Mouse (Mus musculus): ENCODE measurements around the gene Klhl33. TPM values are rescaled to one million over a fixed set of nuclear protein-coding genes. Genes with fewer than 3 reads are reported as not detected.

Klhl33 gene
- polyA plus RNA-seq, 1 experiment from 2014 or later, result 0.29 TPM

DNA sequence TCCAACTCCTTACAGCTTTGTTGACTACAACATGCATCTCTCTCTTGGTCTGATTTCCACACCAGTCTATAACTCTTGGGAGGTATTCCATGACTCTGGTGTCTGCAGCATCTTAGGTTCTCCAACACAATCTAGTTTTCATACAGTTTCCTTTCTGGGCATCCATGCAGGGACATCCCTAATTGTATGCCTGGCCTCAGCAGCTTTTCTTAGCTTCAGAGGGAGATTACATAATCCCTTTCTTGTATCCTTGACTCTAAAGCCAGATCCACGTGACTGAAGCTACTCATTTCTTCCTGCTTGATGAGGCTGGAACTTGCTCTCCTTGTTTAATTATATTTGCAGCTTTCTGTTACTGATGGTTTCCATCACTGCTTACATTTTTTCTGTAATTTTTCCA is 39.3 kb upstream of the Klhl33 start:
- H3K4me1 ChIP-seq (ENCODE audit: insufficient read depth), result no peaks in the 10 kb centered on the region
- TF ChIP-seq CTCF (IDR thresholded peaks at IDR 0.05; ENCODE audit: low read depth), result no peak
- no peak overlapping the region for H3K4me2 ChIP-seq
- no peak overlapping the region for H3K27ac ChIP-seq (ENCODE audit: low read depth)
- H3K27me3 ChIP-seq (ENCODE audit: insufficient read depth, low read length), result no peaks in the 10 kb centered on the region
- WGBS, result 60% methylated on average over 1 of the region's 1 CpGs
- no peak overlapping the region for H3K4me3 ChIP-seq (ENCODE audit: low read depth, low read length)
- H3K36me3 ChIP-seq (ENCODE audit: insufficient read depth), result no peaks in the 10 kb centered on the region
- DNase-seq, result no peak
- no peak overlapping the region for H3K9ac ChIP-seq
- H3K9me3 ChIP-seq (ENCODE audit: low read depth, low read length), result no peaks in the 10 kb centered on the region
- ATAC-seq (ENCODE audit: insufficient read depth), result no peak

DNA sequence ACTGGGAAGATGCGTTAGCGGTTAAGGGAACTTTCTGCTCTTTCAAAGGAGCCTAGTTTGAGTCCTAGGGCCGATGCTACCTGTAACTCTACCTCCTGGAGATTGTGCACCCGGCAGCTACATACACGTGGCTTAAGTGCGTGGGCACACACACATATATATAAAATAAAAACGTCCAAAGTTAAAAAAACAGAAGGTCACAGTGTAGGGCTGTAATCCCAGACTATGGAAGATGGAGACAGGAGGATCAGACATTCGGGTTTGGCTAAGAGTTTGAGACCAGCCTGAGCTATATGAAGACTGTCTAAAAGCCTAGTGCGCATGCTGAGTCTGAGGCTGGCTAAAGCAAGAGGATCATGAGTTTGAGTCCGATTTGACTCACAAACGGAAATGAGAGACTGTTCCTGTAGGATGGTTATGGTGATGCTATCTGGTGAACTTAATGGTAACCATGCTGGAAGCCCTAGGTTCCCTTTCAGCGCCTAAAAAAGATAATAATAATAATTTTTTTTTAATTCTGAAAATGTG is 34.2 kb upstream of the Klhl33 start:
- Histone ChIP-seq H3K27ac (ENCODE audit: low read depth) (peak overlapping the region; percentile 90), H3K4me1 (ENCODE audit: insufficient read depth) (no peaks in the 10 kb centered on the region), H3K4me2 (peak overlapping the region; percentile 73), H3K9ac (peak overlapping the region; percentile 61), H3K4me3 (ENCODE audit: low read depth, low read length) (peak overlapping the region; percentile 97), H3K36me3 (ENCODE audit: insufficient read depth) (peaks cover 28% of the 10 kb centered on the region), H3K27me3 (ENCODE audit: insufficient read depth, low read length) (no peaks in the 10 kb centered on the region), H3K9me3 (ENCODE audit: low read depth, low read length) (no peaks in the 10 kb centered on the region)
- peak; percentile 25 for DNase-seq
- WGBS, result 11% methylated on average over 12 of the region's 12 CpGs
- TF ChIP-seq CTCF (IDR thresholded peaks at IDR 0.05; ENCODE audit: low read depth), result no peak
- ATAC-seq (ENCODE audit: insufficient read depth), result no peak

DNA sequence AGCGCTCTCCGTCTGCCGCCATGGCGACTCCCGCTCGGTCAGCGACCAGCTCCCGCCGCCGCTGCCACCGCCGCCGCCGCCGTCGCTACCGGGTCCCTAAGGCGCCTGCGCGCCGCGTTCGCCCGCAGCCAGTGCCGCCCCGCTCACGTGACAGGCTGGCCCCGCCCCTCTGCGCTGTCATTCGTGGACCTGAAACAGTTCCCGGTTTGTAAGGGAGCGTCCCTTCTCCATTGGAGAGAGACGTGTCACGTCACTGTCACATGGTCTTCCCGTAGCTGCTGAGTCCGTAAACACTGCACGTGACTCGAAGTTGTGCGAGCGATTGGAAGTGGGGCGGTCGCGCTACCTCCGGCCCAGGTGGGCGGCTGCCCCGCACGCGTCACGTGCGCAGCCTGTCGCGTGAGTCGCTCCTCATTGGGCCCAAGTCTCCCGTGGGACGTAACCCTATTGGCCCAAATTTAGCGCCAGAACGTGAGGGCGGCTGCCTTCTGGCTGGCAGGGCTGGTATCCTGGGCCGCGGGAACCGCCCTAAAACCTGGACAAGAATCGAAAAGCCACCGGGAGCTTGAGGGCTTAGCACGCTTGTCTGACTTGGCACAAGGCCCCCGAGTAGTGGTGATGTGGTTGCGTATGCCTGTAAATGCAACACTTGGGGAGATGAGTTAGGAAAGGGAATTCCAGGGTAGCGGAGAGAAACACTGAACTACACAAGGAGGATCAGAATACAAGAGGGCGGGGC is 33.6 kb upstream of the Klhl33 start, which contains the start of the genes Pip4p1 and Pnp:
Gene Pip4p1, minus strand, starts transcription at position 103 of the 739 bp plus-strand sequence.
Gene Pnp, plus strand, starts transcription at position 329 of the 739 bp plus-strand sequence.
- peak within 1 kb of the TSS; percentile 90 for H3K27ac ChIP-seq (ENCODE audit: low read depth)
- TF ChIP-seq CTCF (IDR thresholded peaks at IDR 0.05; ENCODE audit: low read depth), result no peak
- H3K9ac ChIP-seq, result peak within 1 kb of the TSS; percentile 96
- peak; percentile 99 for DNase-seq
- peak within 1 kb of the TSS; percentile 97 for H3K4me3 ChIP-seq (ENCODE audit: low read depth, low read length)
- peaks cover 35% of the 10 kb centered on the region for H3K36me3 ChIP-seq (ENCODE audit: insufficient read depth)
- peak within 1 kb of the TSS; percentile 90 for H3K4me2 ChIP-seq
- no peaks in the 10 kb centered on the region for H3K4me1 ChIP-seq (ENCODE audit: insufficient read depth)
- H3K9me3 ChIP-seq (ENCODE audit: low read depth, low read length), result no peaks in the 10 kb centered on the region
- under 1% methylated on average over 68 of the region's 68 CpGs for WGBS
- no peaks in the 10 kb centered on the region for H3K27me3 ChIP-seq (ENCODE audit: insufficient read depth, low read length)
- ATAC-seq (ENCODE audit: insufficient read depth), result peak; percentile 99

DNA sequence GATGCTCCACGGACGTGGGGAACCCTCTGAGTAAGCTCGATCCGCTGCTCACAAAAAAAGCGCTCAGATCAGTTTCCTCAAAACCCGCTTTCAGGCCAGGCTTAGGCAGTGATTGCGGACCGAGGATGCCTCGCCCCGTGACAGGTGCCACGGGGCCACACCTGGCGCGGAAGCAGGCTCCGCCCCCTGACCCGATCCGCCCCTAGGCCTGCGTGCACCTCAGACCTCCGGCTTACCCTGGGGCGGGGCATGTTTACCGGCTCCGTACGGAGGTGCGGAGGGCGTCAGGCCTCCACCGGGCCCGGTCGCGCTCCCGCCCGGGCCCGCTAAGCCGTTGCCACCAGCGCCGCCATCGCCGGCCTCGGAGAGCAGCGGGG is 33.1 kb upstream of the Klhl33 start:
- no peaks in the 10 kb centered on the region for H3K9me3 ChIP-seq (ENCODE audit: low read depth, low read length)
- peak overlapping the region; percentile 96 for H3K9ac ChIP-seq
- H3K27me3 ChIP-seq (ENCODE audit: insufficient read depth, low read length), result no peaks in the 10 kb centered on the region
- peak overlapping the region; percentile 90 for H3K27ac ChIP-seq (ENCODE audit: low read depth)
- DNase-seq (peak; percentile 53), ATAC-seq (ENCODE audit: insufficient read depth) (peak; percentile 40)
- peak overlapping the region; percentile 97 for H3K4me3 ChIP-seq (ENCODE audit: low read depth, low read length)
- WGBS, result under 1% methylated on average over 38 of the region's 38 CpGs
- TF ChIP-seq CTCF (IDR thresholded peaks at IDR 0.05; ENCODE audit: low read depth), result no peak
- H3K36me3 ChIP-seq (ENCODE audit: insufficient read depth), result peaks cover 37% of the 10 kb centered on the region
- H3K4me1 ChIP-seq (ENCODE audit: insufficient read depth), result no peaks in the 10 kb centered on the region
- peak overlapping the region; percentile 90 for H3K4me2 ChIP-seq

DNA sequence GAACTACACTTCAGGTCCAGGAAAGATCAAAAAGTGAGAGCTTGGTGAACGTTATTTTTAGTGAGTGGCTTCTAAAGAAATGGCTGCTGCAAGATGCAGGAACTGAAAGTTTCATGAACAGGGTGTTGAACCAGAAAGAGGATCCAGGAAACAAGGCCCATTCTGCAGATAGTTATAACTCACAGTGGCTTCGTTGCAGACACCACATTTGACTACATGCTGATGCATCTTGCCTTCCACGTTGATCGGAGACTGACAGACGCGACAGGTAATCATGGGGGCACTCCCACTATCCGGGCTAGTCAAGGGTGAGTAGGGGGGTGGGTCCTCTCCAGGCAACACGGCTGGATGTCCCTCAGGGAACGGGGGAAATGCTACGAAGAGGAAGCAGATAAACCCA is 32.6 kb upstream of the Klhl33 start:
- ATAC-seq (ENCODE audit: insufficient read depth), result no peak
- no peak overlapping the region for H3K27ac ChIP-seq (ENCODE audit: low read depth)

DNA sequence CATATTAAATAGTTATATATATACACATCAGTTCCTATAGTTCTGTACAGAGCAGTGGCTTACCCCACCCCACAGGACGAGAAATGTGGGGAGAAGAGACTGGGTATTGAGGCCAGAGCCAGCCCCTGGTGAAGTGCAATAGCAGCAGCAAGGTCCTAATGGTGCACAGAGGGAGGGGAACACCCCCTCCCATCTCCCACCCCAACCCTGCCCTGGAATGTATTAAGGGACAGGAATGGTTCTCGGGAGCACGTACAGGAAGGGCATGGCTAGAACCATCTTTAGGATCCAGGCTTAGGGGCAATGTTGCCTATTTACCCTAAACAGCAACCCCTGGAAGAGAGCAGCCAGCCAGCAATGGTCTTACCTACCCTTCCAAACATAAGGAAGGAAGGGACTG is 30.1 kb upstream of the Klhl33 start:
- Histone ChIP-seq H3K9ac (no peak overlapping the region), H3K27ac (ENCODE audit: low read depth) (no peak overlapping the region), H3K4me3 (ENCODE audit: low read depth, low read length) (no peak overlapping the region), H3K27me3 (ENCODE audit: insufficient read depth, low read length) (no peaks in the 10 kb centered on the region), H3K36me3 (ENCODE audit: insufficient read depth) (peaks cover 37% of the 10 kb centered on the region), H3K9me3 (ENCODE audit: low read depth, low read length) (no peaks in the 10 kb centered on the region), H3K4me1 (ENCODE audit: insufficient read depth) (no peaks in the 10 kb centered on the region), H3K4me2 (no peak overlapping the region)
- no peak for DNase-seq
- ATAC-seq (ENCODE audit: insufficient read depth), result no peak
- no peak for TF ChIP-seq CTCF (IDR thresholded peaks at IDR 0.05; ENCODE audit: low read depth)
- WGBS, result 67% methylated on average over 3 of the region's 3 CpGs

More for the DNA sequence above, 32.6 kb upstream of the Klhl33 start:
- no peaks in the 10 kb centered on the region for H3K4me1 ChIP-seq (ENCODE audit: insufficient read depth)
- no peaks in the 10 kb centered on the region for H3K9me3 ChIP-seq (ENCODE audit: low read depth, low read length)
- H3K4me2 ChIP-seq, result peak overlapping the region; percentile 90
- TF ChIP-seq CTCF (IDR thresholded peaks at IDR 0.05; ENCODE audit: low read depth), result no peak
- DNase-seq, result no peak
- WGBS, result 14% methylated on average over 10 of the region's 10 CpGs
- peaks cover 37% of the 10 kb centered on the region for H3K36me3 ChIP-seq (ENCODE audit: insufficient read depth)
- peak overlapping the region; percentile 97 for H3K4me3 ChIP-seq (ENCODE audit: low read depth, low read length)
- H3K9ac ChIP-seq, result peak overlapping the region; percentile 96
- H3K27me3 ChIP-seq (ENCODE audit: insufficient read depth, low read length), result no peaks in the 10 kb centered on the region

DNA sequence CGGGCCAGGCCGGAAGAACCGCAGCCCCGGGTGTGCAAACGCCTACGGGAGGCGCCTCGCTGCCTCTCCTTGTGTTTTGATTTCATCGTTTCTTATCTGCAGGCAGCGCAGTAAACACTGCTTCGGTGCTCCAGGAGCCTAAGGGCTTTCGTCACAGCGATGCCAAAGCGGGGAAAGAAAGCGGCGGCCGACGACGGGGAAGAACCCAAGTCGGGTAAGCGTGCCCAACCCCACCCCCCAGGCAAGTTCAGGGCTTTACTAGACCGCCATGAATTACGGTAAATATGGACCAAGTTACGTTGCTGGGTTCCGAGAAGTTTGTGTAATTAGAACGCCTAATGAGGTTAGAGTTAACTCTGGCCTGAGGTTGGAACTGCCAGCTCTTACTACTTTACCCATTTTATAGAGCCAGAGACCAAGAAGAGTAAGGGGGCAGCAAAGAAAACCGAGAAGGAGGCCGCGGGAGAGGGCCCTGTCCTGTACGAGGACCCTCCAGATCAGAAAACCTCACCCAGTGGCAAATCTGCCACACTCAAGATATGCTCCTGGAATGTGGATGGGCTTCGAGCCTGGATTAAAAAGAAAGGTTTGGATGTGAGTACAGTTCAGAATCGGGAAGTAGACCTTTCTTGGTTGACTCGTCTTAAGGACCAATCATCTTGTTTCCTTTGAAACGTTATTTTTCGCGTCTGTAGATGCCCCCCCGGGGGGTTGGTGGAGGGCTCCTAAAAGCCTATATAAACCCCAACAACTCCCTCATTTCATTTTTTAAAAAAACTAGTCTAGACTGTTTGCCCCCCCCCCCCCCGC is 28.0 kb upstream of the Klhl33 start:
- H3K36me3 ChIP-seq (ENCODE audit: insufficient read depth), result peaks cover 41% of the 10 kb centered on the region
- peak; percentile 39 for DNase-seq
- no peak for TF ChIP-seq CTCF (IDR thresholded peaks at IDR 0.05; ENCODE audit: low read depth)
- H3K4me2 ChIP-seq, result peak overlapping the region; percentile 59
- H3K9ac ChIP-seq, result peak overlapping the region; percentile 85
- WGBS, result 1% methylated on average over 38 of the region's 38 CpGs
- H3K27me3 ChIP-seq (ENCODE audit: insufficient read depth, low read length), result no peaks in the 10 kb centered on the region
- peak overlapping the region; percentile 82 for H3K4me3 ChIP-seq (ENCODE audit: low read depth, low read length)
- peak; percentile 18 for ATAC-seq (ENCODE audit: insufficient read depth)
- H3K9me3 ChIP-seq (ENCODE audit: low read depth, low read length), result no peaks in the 10 kb centered on the region
- no peaks in the 10 kb centered on the region for H3K4me1 ChIP-seq (ENCODE audit: insufficient read depth)
- H3K27ac ChIP-seq (ENCODE audit: low read depth), result peak overlapping the region; percentile 93
